ENCODE assay signal across 22 mouse cellular contexts in the genomic region with DNA sequence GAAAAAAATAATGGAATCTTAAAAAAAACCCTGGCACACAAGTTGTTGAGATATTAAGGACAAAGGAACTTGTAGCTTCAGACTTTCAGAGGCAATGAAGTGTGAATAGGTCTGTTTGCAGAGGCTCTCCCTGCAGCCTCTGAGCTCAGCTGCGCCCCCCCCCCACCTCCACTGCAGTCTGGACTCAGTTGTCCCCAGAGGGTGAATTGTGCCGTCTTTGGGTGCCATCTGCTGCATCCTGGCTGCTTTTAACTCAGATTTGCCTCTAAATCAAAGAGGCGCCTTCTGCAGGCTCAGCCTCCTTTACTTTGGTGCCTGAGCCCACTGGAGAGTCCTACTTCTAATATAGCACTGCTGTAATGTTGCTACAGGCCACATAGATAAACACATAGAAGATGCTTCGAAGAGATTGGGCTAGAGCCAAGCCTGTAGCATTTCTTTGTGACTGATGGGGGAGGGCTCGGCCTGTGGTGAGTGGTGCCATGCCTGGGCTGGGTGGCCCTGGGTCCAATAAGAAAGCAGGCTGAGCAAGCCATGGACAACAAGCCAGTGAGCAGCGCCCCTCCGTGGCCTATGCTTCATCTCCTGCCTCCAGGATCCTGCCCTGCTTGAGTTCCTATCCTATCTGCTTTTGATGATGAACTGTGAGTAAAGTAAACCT. TPM values are rescaled to one million over a fixed set of nuclear protein-coding genes. Genes with fewer than 3 reads are reported as not detected.
A peak's percentile ranks its signal among the peaks of the same experiment; 100 is the strongest.
DNase-seq lines count a peak whose midpoint lies in the region; ATAC-seq and TF ChIP-seq lines count a peak whose summit lies in the region.
"Had no signal": no experiment of that assay in that cellular context is flagged by ENCODE, and none has a peak within 500 bp of the region (broad histone marks: within the 10 kb centered on the region; RNA-seq: fewer than 3 reads in every experiment).

No protein-coding gene starts in this region.

- intact Hi-C loops in heart, postnatal 14 days (cut with DNase I): no loop called here

- ATAC-seq in lung, embryonic 16.5 days (ENCODE audit: low read depth): peak; percentile 28; the same call in 1 of the 2 replicates
- ATAC-seq in lung, postnatal 0 days: no peak
- peak; percentile 68; the same call in 1 of the 2 replicates for ATAC-seq in hindbrain, postnatal 0 days
- ATAC-seq: intestine, embryonic 15.5 days had no signal

- no peaks in the 10 kb centered on the region for H3K9me3 ChIP-seq in lung, embryonic 16.5 days (ENCODE audit: control insufficient read depth, low read length)
- H3K9me3 ChIP-seq in lung, postnatal 0 days (ENCODE audit: low read length): no peaks in the 10 kb centered on the region
- no peaks in the 10 kb centered on the region for H3K9me3 ChIP-seq in hindbrain, postnatal 0 days (ENCODE audit: low read length)
- H3K9me3 ChIP-seq: heart, embryonic 10.5 days; intestine, embryonic 15.5 days; limb, embryonic 10.5 days; liver, embryonic 13.5 days had no signal

- TF ChIP-seq EP300 in lung, postnatal 0 days (IDR thresholded peaks at IDR 0.05): no peak

- H3K27me3 ChIP-seq in lung, embryonic 16.5 days (ENCODE audit: control insufficient read depth, insufficient read depth, low read depth, low read length): no peaks in the 10 kb centered on the region
- H3K27me3 ChIP-seq in lung, postnatal 0 days (replicated peaks; ENCODE audit: insufficient read depth, low read length): no peaks in the 10 kb centered on the region
- no peaks in the 10 kb centered on the region for H3K27me3 ChIP-seq in hindbrain, postnatal 0 days (ENCODE audit: insufficient read depth, low read length)
- H3K27me3 ChIP-seq: intestine, embryonic 15.5 days; liver, embryonic 13.5 days had no signal

- H3K4me2 ChIP-seq in lung, embryonic 16.5 days (ENCODE audit: low read depth, low read length): no peak overlapping the region
- H3K4me2 ChIP-seq in lung, postnatal 0 days (replicated peaks; ENCODE audit: low read depth, low read length): no peak overlapping the region
- no peak overlapping the region for H3K4me2 ChIP-seq in hindbrain, postnatal 0 days (ENCODE audit: low read depth, low read length)
- H3K4me2 ChIP-seq: intestine, embryonic 15.5 days; liver, embryonic 13.5 days had no signal

- H3K36me3 ChIP-seq in lung, embryonic 16.5 days (ENCODE audit: control insufficient read depth, insufficient read depth, low read length): no peaks in the 10 kb centered on the region
- H3K36me3 ChIP-seq in lung, postnatal 0 days (ENCODE audit: insufficient read depth, low read length): no peaks in the 10 kb centered on the region
- H3K36me3 ChIP-seq in hindbrain, postnatal 0 days (ENCODE audit: insufficient read depth, low read length): no peaks in the 10 kb centered on the region
- H3K36me3 ChIP-seq: heart, embryonic 10.5 days; intestine, embryonic 15.5 days; limb, embryonic 10.5 days; liver, embryonic 13.5 days had no signal

- 53% methylated on average over 7 of the region's 7 CpGs for WGBS in lung, embryonic 16.5 days
- WGBS in lung, postnatal 0 days: 60% methylated on average over 7 of the region's 7 CpGs
- WGBS in hindbrain, postnatal 0 days: 50% methylated on average over 7 of the region's 7 CpGs

- H3K4me1 ChIP-seq in lung, embryonic 16.5 days (replicated peaks; ENCODE audit: control insufficient read depth, insufficient read depth, low read length): no peaks in the 10 kb centered on the region
- no peaks in the 10 kb centered on the region for H3K4me1 ChIP-seq in lung, postnatal 0 days (ENCODE audit: insufficient read depth, low read depth, low read length)
- H3K4me1 ChIP-seq in hindbrain, postnatal 0 days (ENCODE audit: insufficient read depth, low read length): no peaks in the 10 kb centered on the region
- H3K4me1 ChIP-seq: heart, embryonic 10.5 days; intestine, embryonic 15.5 days; limb, embryonic 10.5 days had no signal

- H3K9ac ChIP-seq in lung, embryonic 16.5 days (ENCODE audit: low read length): no peak overlapping the region
- H3K9ac ChIP-seq in lung, postnatal 0 days (replicated peaks; ENCODE audit: low read depth): no peak overlapping the region
- H3K9ac ChIP-seq in hindbrain, postnatal 0 days (replicated peaks; ENCODE audit: low read length): no peak overlapping the region
- H3K9ac ChIP-seq: intestine, embryonic 15.5 days; liver, embryonic 13.5 days had no signal

- DNase-seq in heart, adult 11 months: peak; percentile 69
- no peak for DNase-seq in heart, postnatal 14 days
- DNase-seq in lung, postnatal 0 days (ENCODE audit: low spot score): no peak
- peak; percentile 29 for DNase-seq in brain, adult 2 months (ENCODE audit: low read depth, low spot score)
- peak; percentile 33 for DNase-seq in hindbrain, postnatal 0 days (ENCODE audit: low spot score)
- DNase-seq in spleen, postnatal 10 days (ENCODE audit: low spot score in 2 of 2): no peak
- no peak for DNase-seq in adipocyte (ENCODE audit: low spot score)
- DNase-seq: cerebellum, adult 18-20 months; gastrocnemius, postnatal 10 days; kidney, postnatal 10 days; liver, embryonic 13.5 days; right cerebral cortex, postnatal 4 days had no signal

- H3K27ac ChIP-seq in lung, embryonic 16.5 days (ENCODE audit: low read length): no peak overlapping the region
- no peak overlapping the region for H3K27ac ChIP-seq in lung, postnatal 0 days (ENCODE audit: low read length)
- no peak overlapping the region for H3K27ac ChIP-seq in hindbrain, postnatal 0 days
- H3K27ac ChIP-seq: heart, embryonic 10.5 days; intestine, embryonic 15.5 days; limb, embryonic 10.5 days; liver, embryonic 13.5 days had no signal

- no peak for TF ChIP-seq CTCF in lung, postnatal 0 days (IDR thresholded peaks at IDR 0.05)
- TF ChIP-seq CTCF in hindbrain, postnatal 0 days (IDR thresholded peaks at IDR 0.05; ENCODE audit: low read depth): 0 out of 2 replicates have a peak, but pooled peaks have one; percentile 12

- H3K4me3 ChIP-seq in lung, embryonic 16.5 days (ENCODE audit: low read length): no peak overlapping the region
- H3K4me3 ChIP-seq in lung, postnatal 0 days (ENCODE audit: low read depth, low read length): no peak overlapping the region
- no peak overlapping the region for H3K4me3 ChIP-seq in hindbrain, postnatal 0 days (ENCODE audit: low read length)
- H3K4me3 ChIP-seq: heart, embryonic 10.5 days; intestine, embryonic 15.5 days; limb, embryonic 10.5 days; liver, embryonic 13.5 days had no signal

RNA-seq across cellular contexts. Expression of a gene that starts 21.3 kb away (rescaled TPM):
- 1 to 10 TPM; 1.2 to 1.5 TPM for total RNA-seq in heart, postnatal 14 days (2021)
- 6.9 and 7.2 TPM in 2 replicates for polyA plus RNA-seq in lung, embryonic 16.5 days (2015; fragmentation: Nextera tagmentation; extraction: Ambion mirVana)
- polyA plus RNA-seq in lung, postnatal 0 days (2015; fragmentation: Nextera tagmentation; extraction: Ambion mirVana): 3.3 and 4.0 TPM in 2 replicates
- 3.9 and 4.1 TPM in 2 replicates for total RNA-seq in hindbrain, postnatal 0 days (2014; rRNA removed)
- polyA plus RNA-seq in hindbrain, postnatal 0 days (2015; fragmentation: Nextera tagmentation; extraction: Ambion mirVana): 3.9 and 4.2 TPM in 2 replicates

RNA-seq across cellular contexts. Expression of a gene that starts 21.5 kb away (rescaled TPM):
- under 1 TPM; 0.76 to 0.79 TPM for total RNA-seq in heart, postnatal 14 days (2021)
- polyA plus RNA-seq in lung, embryonic 16.5 days (2015; fragmentation: Nextera tagmentation; extraction: Ambion mirVana): 9.2 and 10.0 TPM in 2 replicates
- 6.5 and 7.1 TPM in 2 replicates for polyA plus RNA-seq in lung, postnatal 0 days (2015; fragmentation: Nextera tagmentation; extraction: Ambion mirVana)
- 1.3 and 4.4 TPM in 2 replicates for total RNA-seq in hindbrain, postnatal 0 days (2014; rRNA removed)
- 3.3 and 4.6 TPM in 2 replicates for polyA plus RNA-seq in hindbrain, postnatal 0 days (2015; fragmentation: Nextera tagmentation; extraction: Ambion mirVana)

RNA-seq across cellular contexts. Expression of a gene that starts 57.1 kb away (rescaled TPM):
- total RNA-seq in heart, postnatal 14 days (2021): 1 to 10 TPM; 3.2 to 6.6 TPM
- polyA plus RNA-seq in lung, embryonic 16.5 days (2015; fragmentation: Nextera tagmentation; extraction: Ambion mirVana): 2.8 and 3.1 TPM in 2 replicates
- 1.5 and 2.1 TPM in 2 replicates for polyA plus RNA-seq in lung, postnatal 0 days (2015; fragmentation: Nextera tagmentation; extraction: Ambion mirVana)
- total RNA-seq in hindbrain, postnatal 0 days (2014; rRNA removed): 2.9 and 3.7 TPM in 2 replicates
- 0.95 and 1.1 TPM in 2 replicates for polyA plus RNA-seq in hindbrain, postnatal 0 days (2015; fragmentation: Nextera tagmentation; extraction: Ambion mirVana)

RNA-seq across cellular contexts. Expression of a gene that starts 58.6 kb away (rescaled TPM):
- total RNA-seq in heart, postnatal 14 days (2021): not detected
- not detected in 2 replicates for polyA plus RNA-seq in lung, embryonic 16.5 days (2015; fragmentation: Nextera tagmentation; extraction: Ambion mirVana)
- polyA plus RNA-seq in lung, postnatal 0 days (2015; fragmentation: Nextera tagmentation; extraction: Ambion mirVana): not detected in 2 replicates
- not detected in 2 replicates for total RNA-seq in hindbrain, postnatal 0 days (2014; rRNA removed)
- not detected in 2 replicates for polyA plus RNA-seq in hindbrain, postnatal 0 days (2015; fragmentation: Nextera tagmentation; extraction: Ambion mirVana)
- total RNA-seq: adrenal gland, adult 18-20 months; gastrocnemius, postnatal 10 days; heart, postnatal 25 days; layer of hippocampus, postnatal 36 days had no signal
- polyA plus RNA-seq: C2C12; embryonic facial prominence, embryonic 14.5 days; heart, embryonic 10.5 days; intestine, embryonic 15.5 days; limb, embryonic 10.5 days; liver, embryonic 13.5 days; stomach, embryonic 14.5 days had no signal

Comparison
In these comparisons a context has a peak if more than half of its experiments do, and no peak if none do; other contexts are left out.
1. DNase-seq: peak in heart, adult 11 months (single experiment), brain, adult 2 months (single experiment) and hindbrain, postnatal 0 days (single experiment); none in heart, postnatal 14 days (0 of 2), lung, postnatal 0 days (single experiment), spleen, postnatal 10 days (0 of 2) and adipocyte (single experiment).